Comparison of ENCODE assay signal across 18 mouse cellular contexts in the genomic region with DNA sequence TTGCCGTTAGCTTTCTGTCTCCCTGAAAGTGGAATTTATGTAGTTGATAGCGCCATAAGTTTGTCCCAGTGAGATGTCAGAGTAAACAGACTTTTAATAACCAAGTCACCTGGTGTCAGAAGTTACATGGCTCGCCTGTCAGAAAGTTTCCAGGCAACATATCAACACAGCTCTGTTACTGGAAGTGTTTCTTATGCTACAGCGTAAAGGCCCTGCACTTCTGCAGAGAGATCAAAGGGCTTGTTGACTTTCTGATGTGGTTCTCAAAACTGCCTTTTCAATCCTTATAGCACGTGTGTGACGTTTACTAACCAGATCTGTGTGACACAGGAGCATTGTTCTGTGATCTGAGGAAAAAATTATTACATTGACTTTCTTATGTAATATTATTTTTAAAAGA.
DNase-seq lines count a peak whose midpoint lies in the region; ATAC-seq and TF ChIP-seq lines count a peak whose summit lies in the region.
"Had no signal": no experiment of that assay in that cellular context is flagged by ENCODE, and none has a peak within 500 bp of the region (broad histone marks: within the 10 kb centered on the region; RNA-seq: fewer than 3 reads in every experiment).

No protein-coding gene starts in this region.

- TF ChIP-seq CTCF in liver, adult 2 months (IDR thresholded peaks at IDR 0.05; ENCODE audit: low read depth, low read length), result no peak

- H3K27me3 ChIP-seq in liver, adult 2 months (ENCODE audit: control insufficient read depth, insufficient read depth, low read length), result no peaks in the 10 kb centered on the region
- H3K27me3 ChIP-seq in intestine, embryonic 15.5 days (replicated peaks), result no peaks in the 10 kb centered on the region
- H3K27me3 ChIP-seq: hindbrain, embryonic 15.5 days; neural tube, embryonic 12.5 days had no signal

- intact Hi-C loops in left cerebral cortex, postnatal 14 days (cut with DNase I), result loop anchor here (5.0 to 10.0 kb wide), 2 partner anchors 129 to 242 kb away; no protein-coding TSS in a partner anchor

- no peak overlapping the region for H3K9ac ChIP-seq in liver, adult 2 months (ENCODE audit: low read depth, low read length)
- H3K9ac ChIP-seq in intestine, embryonic 15.5 days, result no peak overlapping the region
- H3K9ac ChIP-seq: hindbrain, embryonic 15.5 days; neural tube, embryonic 12.5 days had no signal

- peak; percentile 15 for DNase-seq in liver, adult 2 months (ENCODE audit: extremely low read depth, low read depth, low spot score)
- no peak for DNase-seq in liver
- DNase-seq in CD4-positive helper T cell, adult 2 months (ENCODE audit: low read depth, low spot score), result peak; percentile 92
- DNase-seq in skeletal muscle tissue, adult 2 months (ENCODE audit: low read depth, low spot score), result peak; percentile 8
- no peak for DNase-seq in left cerebral cortex, postnatal 14 days (ENCODE audit: low spot score in 2 of 2)
- DNase-seq in cerebellum, adult 11 months, result no peak
- DNase-seq: adrenal gland, postnatal 10 days; cerebellum, postnatal 14 days; heart, postnatal 36 days; kidney, adult 18-20 months; lung, postnatal 10 days had no signal

- no peak overlapping the region for H3K4me2 ChIP-seq in intestine, embryonic 15.5 days (replicated peaks)
- H3K4me2 ChIP-seq: heart, embryonic 11.5 days; hindbrain, embryonic 15.5 days; neural tube, embryonic 12.5 days had no signal

- H3K36me3 ChIP-seq in liver, adult 2 months (ENCODE audit: control insufficient read depth, insufficient read depth, low read length), result 0 out of 2 replicates have a peak, but pooled peaks cover 1% of the 10 kb centered on the region
- H3K36me3 ChIP-seq in intestine, embryonic 15.5 days, result no peaks in the 10 kb centered on the region
- H3K36me3 ChIP-seq: hindbrain, embryonic 15.5 days had no signal

- peak; percentile 82 for ATAC-seq in activated CD4-positive, CD25-positive, alpha-beta regulatory T cell, adult 4 months
- ATAC-seq in intestine, embryonic 15.5 days, result no peak

- H3K9me3 ChIP-seq in intestine, embryonic 15.5 days, result no peaks in the 10 kb centered on the region
- H3K9me3 ChIP-seq: hindbrain, embryonic 15.5 days; neural tube, embryonic 12.5 days had no signal

- peaks cover 3% of the 10 kb centered on the region; the same call in 1 of the 2 replicates for H3K79me2 ChIP-seq in liver, adult 2 months (ENCODE audit: control insufficient read depth, insufficient read depth, low read length)

- WGBS in liver, adult 2 months, result 41% methylated on average over 6 of the region's 6 CpGs
- 58% methylated on average over 6 of the region's 6 CpGs for whole genome bisulfite sequencing in intestine, embryonic 15.5 days

- H3K4me3 ChIP-seq in liver, adult 2 months (ENCODE audit: insufficient read depth, low read depth, low read length), result no peak overlapping the region
- H3K4me3 ChIP-seq in intestine, embryonic 15.5 days (replicated peaks), result no peak overlapping the region
- H3K4me3 ChIP-seq: hindbrain, embryonic 15.5 days; neural tube, embryonic 12.5 days had no signal

- TF ChIP-seq POLR2A in liver, adult 2 months (IDR thresholded peaks at IDR 0.05; ENCODE audit: extremely low read depth, insufficient read depth, low read length), result no peak

- H3K4me1 ChIP-seq in liver, adult 2 months (ENCODE audit: control insufficient read depth, insufficient read depth, low read length), result 0 out of 2 replicates have a peak, but pooled peaks cover 4% of the 10 kb centered on the region
- H3K4me1 ChIP-seq in intestine, embryonic 15.5 days (replicated peaks), result no peaks in the 10 kb centered on the region

- no peak overlapping the region for H3K27ac ChIP-seq in liver, adult 2 months (replicated peaks; ENCODE audit: insufficient read depth, low read depth, low read length)
- no peak overlapping the region for H3K27ac ChIP-seq in intestine, embryonic 15.5 days
- H3K27ac ChIP-seq: hindbrain, embryonic 15.5 days; kidney, postnatal 0 days; neural tube, embryonic 12.5 days; stomach, postnatal 0 days had no signal

Comparison
In these comparisons a context has a peak if more than half of its experiments do, and no peak if none do; other contexts are left out.
1. DNase-seq: peak in liver, adult 2 months (single experiment), CD4-positive helper T cell, adult 2 months (single experiment) and skeletal muscle tissue, adult 2 months (single experiment); none in liver (single experiment), left cerebral cortex, postnatal 14 days (0 of 2) and cerebellum, adult 11 months (single experiment).